Mouse (Mus musculus) gastrocnemius, postnatal 36 days (tissue): Measurements from ENCODE around the gene Mib2. TPM values are rescaled to one million over a fixed set of nuclear protein-coding genes. Genes with fewer than 3 reads are reported as not detected.
"Not testable (repeated sequence)": the region's sequence is repeated elsewhere in the genome, so short reads cannot be mapped to it uniquely, and the experiment has no call there.

Experiments used
- DNase-seq, 2 experiments: peaks; one replicate each; pipeline ENCODE4 v3.0.0; 2022
- intact Hi-C: fragments of 180-260 bp; cut with DNase I; formaldehyde crosslinking; loops from one replicate; pipeline ENCODE4 v1.15.1; 2025
- long read RNA-seq, 2 experiments: library from polyadenylated mRNA; stranded (forward); transcript quantifications; one replicate each; pipeline ENCODE4 v2.0.0; 2021
- total RNA-seq, 2 experiments: library from RNA; stranded (reverse); gene quantifications; 2 replicates each; pipeline ENCODE4 v1.2.3; 2021

Mib2 gene
- total RNA-seq: 10 to 100 TPM; 13.8 to 15.2 TPM
- long read RNA-seq, experiment 1, partial matches to known transcripts: 2 of 5 reads
- long read RNA-seq, experiment 1, other reads (novel, unspliced or antisense): 3 of 5 reads
- long read RNA-seq, experiment 2, partial matches to known transcripts: 1 of 8 reads
- long read RNA-seq, experiment 2, other reads (novel, unspliced or antisense): 4 of 8 reads

- peak; percentile 95 to 97 for DNase-seq
- intact Hi-C loops: no loop called here
Measured at GRCm38 (mm10) chr4:155668689-155669597, at the start of gene Mib2. Mib2 (minus strand) TSS chr4:155669198.

GRCm38 (mm10) chr4:155710521-155711252 lies 41.7 kb upstream of the Mib2 start:
- DNase-seq: no peak
- intact Hi-C loops: no loop called here

- intact Hi-C loops: no loop called here
- DNase-seq: no peak
Measured at GRCm38 (mm10) chr4:155708988-155709387, 40.0 kb upstream of the Mib2 start.

GRCm38 (mm10) chr4:155708582-155708981 lies 39.6 kb upstream of the Mib2 start:
- intact Hi-C loops: no loop called here

GRCm38 (mm10) chr4:155705592-155705929 lies 36.6 kb upstream of the Mib2 start:
- intact Hi-C loops: no loop called here

More at GRCm38 (mm10) chr4:155708582-155708981, 39.6 kb upstream of the Mib2 start:
- no peak for DNase-seq

GRCm38 (mm10) chr4:155704721-155705591 lies 36.0 kb upstream of the Mib2 start, which contains the start of gene Ssu72:
Ssu72 (plus strand) TSS chr4:155704800.
- intact Hi-C loops: no loop called here
- DNase-seq: peak; percentile 87 to 97

More at GRCm38 (mm10) chr4:155705592-155705929, 36.6 kb upstream of the Mib2 start:
- no peak for DNase-seq

GRCm38 (mm10) chr4:155703425-155703929 lies 34.5 kb upstream of the Mib2 start:
- no peak for DNase-seq
- intact Hi-C loops: no loop called here

- intact Hi-C loops: no loop called here
- no peak for DNase-seq
Measured at GRCm38 (mm10) chr4:155700425-155700824, 31.4 kb upstream of the Mib2 start.

- DNase-seq: no peak
- intact Hi-C loops: no loop called here
Measured at GRCm38 (mm10) chr4:155696261-155697255, 27.6 kb upstream of the Mib2 start.

GRCm38 (mm10) chr4:155695531-155696062 lies 26.6 kb upstream of the Mib2 start:
- DNase-seq: no peak
- intact Hi-C loops: no loop called here

GRCm38 (mm10) chr4:155694482-155695401 lies 25.7 kb upstream of the Mib2 start:
- DNase-seq: peak in 1 of 2 experiments; percentile 59
- intact Hi-C loops: no loop called here

GRCm38 (mm10) chr4:155694111-155694481 lies 25.1 kb upstream of the Mib2 start, which contains the start of gene Fndc10:
Fndc10 (plus strand) TSS chr4:155694342.
- intact Hi-C loops: no loop called here
- peak; percentile 45 to 50 for DNase-seq

GRCm38 (mm10) chr4:155692421-155692820 lies 23.4 kb upstream of the Mib2 start:
- intact Hi-C loops: no loop called here
- DNase-seq: no peak

- DNase-seq: no peak
- intact Hi-C loops: no loop called here
Measured at GRCm38 (mm10) chr4:155690571-155691375, 21.8 kb upstream of the Mib2 start.

- intact Hi-C loops, DNase-seq: not testable (repeated sequence)
Measured at GRCm38 (mm10) chr4:155687764-155688163, 18.8 kb upstream of the Mib2 start.

- DNase-seq, intact Hi-C loops: not testable (repeated sequence)
Measured at GRCm38 (mm10) chr4:155683670-155684277, 14.8 kb upstream of the Mib2 start.
